Mouse (Mus musculus) CH12.LX (cell line): ENCODE data around the gene Olfr633. TPM values are rescaled to one million over a fixed set of nuclear protein-coding genes. Genes with fewer than 3 reads are reported as not detected.

Source experiments
- DNase-seq: peaks from one replicate; pipeline ENCODE4 v3.0.0-alpha.2; 2013; ENCODE audit errors: extremely low read depth
- H3K27ac ChIP-seq: 2 replicates; pipeline ENCODE4 v1.5.1; 2012; ENCODE audit warnings: low read depth, mild to moderate bottlenecking, control low read depth, moderate library complexity; ENCODE audit not compliant: insufficient read depth
- H3K27me3 ChIP-seq: replicated peaks from 2 replicates; pipeline ENCODE3; 2012; ENCODE audit warnings: inconsistent platforms
- H3K36me3 ChIP-seq, 2 experiments: replicated peaks in 1 of 2; 2 replicates each; pipeline versions ENCODE3 to v1.6.1; 2012; ENCODE audit warnings: inconsistent platforms in 1 of 2, low read length in 1 of 2, mild to moderate bottlenecking in 1 of 2, mixed read lengths in 1 of 2, moderate library complexity in 1 of 2; ENCODE audit not compliant: control insufficient read depth in 1 of 2, insufficient read depth in 1 of 2
- H3K4me1 ChIP-seq, 2 experiments: 2 replicates each; pipeline ENCODE4 v1.6.1; 2012; ENCODE audit warnings: inconsistent platforms in 1 of 2, moderate library complexity in 1 of 2; ENCODE audit not compliant: insufficient read depth in 2 of 2, control insufficient read depth in 1 of 2
- H3K4me2 ChIP-seq: 2 replicates; pipeline ENCODE4 v1.6.1; 2012; ENCODE audit warnings: low read depth, mild to moderate bottlenecking, control low read depth; ENCODE audit not compliant: poor library complexity, insufficient read depth, severe bottlenecking
- H3K4me3 ChIP-seq, 3 experiments: fragments of 150-350 bp in 1 of 3; sonication (generic) in 1 of 3; replicated peaks in 1 of 3; 2 replicates each; pipeline versions ENCODE3 to v1.5.1; 2011 to 2012; ENCODE audit warnings: low read depth in 2 of 3, low read length in 2 of 3, mild to moderate bottlenecking in 2 of 3, moderate library complexity in 2 of 3, control low read depth in 1 of 3, improper control_type of control experiment in 1 of 3, inconsistent platforms in 1 of 3, mixed read lengths in 1 of 3; ENCODE audit not compliant: poor library complexity in 1 of 3
- H3K79me2 ChIP-seq: replicated peaks from 2 replicates; pipeline ENCODE4 v1.6.1; 2012; ENCODE audit warnings: mild to moderate bottlenecking, moderate library complexity; ENCODE audit not compliant: control insufficient read depth, poor library complexity, insufficient read depth, severe bottlenecking; ENCODE audit errors: extremely low read depth
- H3K9ac ChIP-seq: 2 replicates; pipeline ENCODE4 v1.6.1; 2012; ENCODE audit warnings: low read depth, mild to moderate bottlenecking, control low read depth, moderate library complexity; ENCODE audit not compliant: insufficient read depth
- H3K9me3 ChIP-seq: replicated peaks from 2 replicates; pipeline ENCODE3; 2012; ENCODE audit warnings: low read length, inconsistent platforms, mixed read lengths
- CTCF ChIP-seq, 2 experiments: IDR thresholded peaks in 1 of 2; conservative IDR thresholded peaks in 1 of 2; 2 replicates each; pipeline ENCODE4 v1.5.1; 2011 to 2012; ENCODE audit warnings: low read depth in 2 of 2, low read length in 2 of 2, improper control_type of control experiment in 1 of 2, inconsistent platforms in 1 of 2, mild to moderate bottlenecking in 1 of 2, moderate library complexity in 1 of 2
- E2F4 ChIP-seq: IDR thresholded peaks from 2 replicates; pipeline ENCODE4 v1.6.1; 2011; ENCODE audit warnings: low read depth, low read length, improper control_type of control experiment; ENCODE audit not compliant: insufficient replicate concordance
- GABPA ChIP-seq: IDR thresholded peaks from 2 replicates; pipeline ENCODE4 v1.6.1; 2012; ENCODE audit warnings: low read depth, low read length, improper control_type of control experiment, inconsistent platforms; ENCODE audit not compliant: insufficient replicate concordance
- IRF4 ChIP-seq: IDR thresholded peaks from 2 replicates; pipeline ENCODE4 v1.6.1; 2014; ENCODE audit warnings: low read depth, mild to moderate bottlenecking, inconsistent platforms, low read length, improper control_type of control experiment
- KAT2A ChIP-seq: IDR thresholded peaks from 2 replicates; pipeline ENCODE4 v1.6.1; 2012; ENCODE audit warnings: low read length, improper control_type of control experiment, inconsistent platforms; ENCODE audit not compliant: insufficient replicate concordance
- MAX ChIP-seq: IDR thresholded peaks from 2 replicates; pipeline ENCODE4 v1.6.1; 2011; ENCODE audit warnings: low read length, improper control_type of control experiment
- MAZ ChIP-seq: IDR thresholded peaks from 2 replicates; pipeline ENCODE4 v1.6.1; 2012; ENCODE audit warnings: low read depth, mild to moderate bottlenecking, inconsistent platforms, low read length, improper control_type of control experiment, moderate library complexity
- MXI1 ChIP-seq: IDR thresholded peaks from 2 replicates; pipeline ENCODE4 v1.6.1; 2011; ENCODE audit warnings: mild to moderate bottlenecking, low read depth, low read length, improper control_type of control experiment
- NELFE ChIP-seq: IDR thresholded peaks from 2 replicates; pipeline ENCODE4 v1.6.1; 2011; ENCODE audit warnings: low read depth, low read length, improper control_type of control experiment
- NRF1 ChIP-seq: IDR thresholded peaks from 2 replicates; pipeline ENCODE4 v1.6.1; 2014; ENCODE audit warnings: low read depth, mild to moderate bottlenecking, inconsistent platforms, low read length, improper control_type of control experiment, moderate library complexity
- RAD21 ChIP-seq: IDR thresholded peaks from 2 replicates; pipeline ENCODE4 v1.6.1; 2011; ENCODE audit warnings: low read depth, mild to moderate bottlenecking, low read length, improper control_type of control experiment, moderate library complexity
- RCOR1 ChIP-seq: conservative IDR thresholded peaks from 2 replicates; pipeline ENCODE4 v1.6.1; 2012; ENCODE audit warnings: low read depth, mild to moderate bottlenecking, inconsistent platforms, low read length, improper control_type of control experiment
- SIN3A ChIP-seq: IDR thresholded peaks from 2 replicates; pipeline ENCODE4 v1.6.1; 2012; ENCODE audit warnings: low read length, improper control_type of control experiment, inconsistent platforms
- TBP ChIP-seq: conservative IDR thresholded peaks from 2 replicates; pipeline ENCODE4 v1.6.1; 2011; ENCODE audit warnings: low read depth, low read length, improper control_type of control experiment
- USF1 ChIP-seq: IDR thresholded peaks from 2 replicates; pipeline ENCODE4 v1.6.1; 2014; ENCODE audit warnings: low read depth, mild to moderate bottlenecking, inconsistent platforms, low read length, improper control_type of control experiment
- ZMIZ1 ChIP-seq: IDR thresholded peaks from 2 replicates; pipeline ENCODE4 v1.6.1; 2012; ENCODE audit warnings: low read depth, mild to moderate bottlenecking, inconsistent platforms, low read length, improper control_type of control experiment
- ZNF384 ChIP-seq: IDR thresholded peaks from 2 replicates; pipeline ENCODE4 v1.6.1; 2012; ENCODE audit warnings: low read depth, low read length, improper control_type of control experiment, inconsistent platforms
- dilution Hi-C: fragments of 300-500 bp; cut with MboI; formaldehyde crosslinking; loops from 2 replicates; pipeline ENCODE4 v1.14.3; 2020; ENCODE audit warnings: low sequenced_read_pairs; ENCODE audit not compliant: extremely low pct_unique_long_range_greater_than_20kb, extremely low pct_ligation_motif_present
- in situ Hi-C: fragments of 300-500 bp; cut with MboI; formaldehyde crosslinking; loops from 3 replicates; pipeline ENCODE4 v1.14.3; 2019; ENCODE audit warnings: low sequenced_read_pairs, low pct_ligation_motif_present, low pct_unique_long_range_greater_than_20kb, mixed read lengths
- polyA plus RNA-seq: library from polyadenylated mRNA; unstranded; fragments of >175 nt; gene quantifications from 2 replicates; pipeline ENCODE4 v1.2.1, GENCODE M21; 2012; ENCODE audit warnings: low read depth; ENCODE audit not compliant: insufficient read length
- total RNA-seq, 2 experiments: library from RNA; depleted of rRNA; stranded (reverse); fragments of 300-350 nt in 1 of 2; fragments of >200 nt in 1 of 2; gene quantifications; 2 replicates each; pipeline ENCODE4 v1.2.3; 2012 to 2014

Gene Olfr633
- total and polyA plus RNA-seq, 3 experiments: not detected

DNA sequence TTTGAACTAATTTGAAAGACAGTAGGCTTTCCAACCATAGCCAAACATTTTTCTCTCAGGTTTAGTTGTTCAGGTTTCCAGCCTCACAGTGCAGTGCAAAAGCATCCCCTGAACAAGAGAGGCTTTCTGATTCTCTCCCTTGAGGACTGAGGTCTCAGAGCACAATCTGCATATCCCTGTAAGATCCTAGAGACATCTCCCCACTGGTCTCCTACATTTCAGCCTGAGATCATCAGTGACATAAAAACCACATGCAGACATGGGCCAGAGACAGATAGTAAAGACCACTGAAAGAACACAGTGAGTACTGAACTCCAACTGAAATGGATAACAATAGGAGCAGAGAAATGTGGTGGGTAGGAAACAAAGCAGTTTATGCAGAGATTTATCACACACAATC, 54.2 kb downstream of the Olfr633 start, which contains the start of gene Olfr638:
TSS of gene Olfr638 (plus strand) at position 301 of the 400 bp plus-strand sequence.
- H3K27ac ChIP-seq: no peak within 1 kb of the TSS
- TF ChIP-seq IRF4 (no peak), RCOR1 (no peak), RAD21 (no peak), E2F4 (no peak), MXI1 (no peak), SIN3A (no peak), NRF1 (no peak), USF1 (no peak), GABPA (no peak), MAX (no peak), CTCF (conservative IDR thresholded peaks at IDR 0.05 in 1 of 2, IDR thresholded peaks at IDR 0.05 in 1 of 2; ENCODE audit: low read depth in 2 of 2, low read length in 2 of 2) (no peak), ZNF384 (no peak), KAT2A (no peak), NELFE (no peak), MAZ (no peak), TBP (no peak), ZMIZ1 (no peak)
- no peak within 1 kb of the TSS for H3K4me2 ChIP-seq
- in situ Hi-C loops: no loop called here
- H3K79me2 ChIP-seq: no peaks in the 10 kb centered on the region
- H3K4me3 ChIP-seq: no peak within 1 kb of the TSS
- no peaks in the 10 kb centered on the region for H3K9me3 ChIP-seq
- H3K4me1 ChIP-seq: no peaks in the 10 kb centered on the region
- no peaks in the 10 kb centered on the region for H3K27me3 ChIP-seq
- dilution Hi-C loops: no loop called here
- H3K36me3 ChIP-seq: no peaks in the 10 kb centered on the region
- DNase-seq: no peak
- H3K9ac ChIP-seq: no peak within 1 kb of the TSS

Other genes with a start within 250 kb of the Olfr633 start
Only the 20 nearest of the 33 such genes appear.
- not detected in 2 replicates for gene Olfr67, start 152.6 kb upstream of the Olfr633 start, total RNA-seq (2012; rRNA removed)
- not detected in 2 replicates for gene Olfr67, start 152.6 kb upstream of the Olfr633 start, total RNA-seq (2014; rRNA removed)
- gene Olfr67, start 152.6 kb upstream of the Olfr633 start, polyA plus RNA-seq: not detected in 2 replicates
- gene Hbb-bt, start 130.4 kb upstream of the Olfr633 start, total RNA-seq (2012; rRNA removed): 0.42 TPM in 1 of 2 replicates, not detected in the other
- gene Hbb-bt, start 130.4 kb upstream of the Olfr633 start, total RNA-seq (2014; rRNA removed): 5.6 and 6.0 TPM in 2 replicates
- 4.3 and 4.6 TPM in 2 replicates for gene Hbb-bt, start 130.4 kb upstream of the Olfr633 start, polyA plus RNA-seq
- 0.80 TPM in 1 of 2 replicates, not detected in the other for gene Hbb-bs, start 116.3 kb upstream of the Olfr633 start, total RNA-seq (2012; rRNA removed)
- gene Hbb-bs, start 116.3 kb upstream of the Olfr633 start, total RNA-seq (2014; rRNA removed): not detected in 2 replicates
- 5.5 and 5.7 TPM in 2 replicates for gene Hbb-bs, start 116.3 kb upstream of the Olfr633 start, polyA plus RNA-seq
- not detected in 2 replicates for gene Hbb-bh2, start 103.9 kb upstream of the Olfr633 start, total RNA-seq (2012; rRNA removed)
- not detected in 2 replicates for gene Hbb-bh2, start 103.9 kb upstream of the Olfr633 start, total RNA-seq (2014; rRNA removed)
- gene Hbb-bh2, start 103.9 kb upstream of the Olfr633 start, polyA plus RNA-seq: not detected in 2 replicates
- not detected in 2 replicates for gene Hbb-bh1, start 101.3 kb upstream of the Olfr633 start, total RNA-seq (2012; rRNA removed)
- gene Hbb-bh1, start 101.3 kb upstream of the Olfr633 start, total RNA-seq (2014; rRNA removed): 0.95 TPM in 1 of 2 replicates, not detected in the other
- not detected in 2 replicates for gene Hbb-bh1, start 101.3 kb upstream of the Olfr633 start, polyA plus RNA-seq
- not detected in 2 replicates for gene Hbb-y, start 91.2 kb upstream of the Olfr633 start, total RNA-seq (2012; rRNA removed)
- not detected in 2 replicates for gene Hbb-y, start 91.2 kb upstream of the Olfr633 start, total RNA-seq (2014; rRNA removed)
- gene Hbb-y, start 91.2 kb upstream of the Olfr633 start, polyA plus RNA-seq: not detected in 2 replicates
- not detected in 2 replicates for gene Olfr66, start 58.2 kb upstream of the Olfr633 start, total RNA-seq (2012; rRNA removed)
- not detected in 2 replicates for gene Olfr66, start 58.2 kb upstream of the Olfr633 start, total RNA-seq (2014; rRNA removed)
- not detected in 2 replicates for gene Olfr66, start 58.2 kb upstream of the Olfr633 start, polyA plus RNA-seq
- not detected in 2 replicates for gene Olfr64, start 50.0 kb upstream of the Olfr633 start, total RNA-seq (2012; rRNA removed)
- not detected in 2 replicates for gene Olfr64, start 50.0 kb upstream of the Olfr633 start, total RNA-seq (2014; rRNA removed)
- gene Olfr64, start 50.0 kb upstream of the Olfr633 start, polyA plus RNA-seq: not detected in 2 replicates
- gene Olfr65, start 41.0 kb upstream of the Olfr633 start, total RNA-seq (2012; rRNA removed): not detected in 2 replicates
- not detected in 2 replicates for gene Olfr65, start 41.0 kb upstream of the Olfr633 start, total RNA-seq (2014; rRNA removed)
- gene Olfr65, start 41.0 kb upstream of the Olfr633 start, polyA plus RNA-seq: not detected in 2 replicates
- gene Olfr631, start 15.6 kb upstream of the Olfr633 start, total RNA-seq (2012; rRNA removed): not detected in 2 replicates
- gene Olfr631, start 15.6 kb upstream of the Olfr633 start, total RNA-seq (2014; rRNA removed): not detected in 2 replicates
- gene Olfr631, start 15.6 kb upstream of the Olfr633 start, polyA plus RNA-seq: not detected in 2 replicates
- gene Olfr632, start 10.1 kb upstream of the Olfr633 start, total RNA-seq (2012; rRNA removed): not detected in 2 replicates
- gene Olfr632, start 10.1 kb upstream of the Olfr633 start, total RNA-seq (2014; rRNA removed): not detected in 2 replicates
- not detected in 2 replicates for gene Olfr632, start 10.1 kb upstream of the Olfr633 start, polyA plus RNA-seq
- gene Olfr635, start 26.7 kb downstream of the Olfr633 start, total RNA-seq (2012; rRNA removed): not detected in 2 replicates
- gene Olfr635, start 26.7 kb downstream of the Olfr633 start, total RNA-seq (2014; rRNA removed): not detected in 2 replicates
- 0.03 TPM in 1 of 2 replicates, not detected in the other for gene Olfr635, start 26.7 kb downstream of the Olfr633 start, polyA plus RNA-seq
- gene Olfr638, start 54.3 kb downstream of the Olfr633 start, total RNA-seq (2012; rRNA removed): not detected in 2 replicates
- not detected in 2 replicates for gene Olfr638, start 54.3 kb downstream of the Olfr633 start, total RNA-seq (2014; rRNA removed)
- not detected in 2 replicates for gene Olfr638, start 54.3 kb downstream of the Olfr633 start, polyA plus RNA-seq
- gene Olfr639, start 72.9 kb downstream of the Olfr633 start, total RNA-seq (2012; rRNA removed): not detected in 2 replicates
- not detected in 2 replicates for gene Olfr639, start 72.9 kb downstream of the Olfr633 start, total RNA-seq (2014; rRNA removed)
- not detected in 2 replicates for gene Olfr639, start 72.9 kb downstream of the Olfr633 start, polyA plus RNA-seq
- gene Olfr640, start 81.1 kb downstream of the Olfr633 start, total RNA-seq (2012; rRNA removed): not detected in 2 replicates
- gene Olfr640, start 81.1 kb downstream of the Olfr633 start, total RNA-seq (2014; rRNA removed): not detected in 2 replicates
- gene Olfr640, start 81.1 kb downstream of the Olfr633 start, polyA plus RNA-seq: not detected in 2 replicates
- gene Olfr641, start 91.0 kb downstream of the Olfr633 start, total RNA-seq (2012; rRNA removed): not detected in 2 replicates
- not detected in 2 replicates for gene Olfr641, start 91.0 kb downstream of the Olfr633 start, total RNA-seq (2014; rRNA removed)
- not detected in 2 replicates for gene Olfr641, start 91.0 kb downstream of the Olfr633 start, polyA plus RNA-seq
- gene Olfr642, start 108.2 kb downstream of the Olfr633 start, total RNA-seq (2012; rRNA removed): not detected in 2 replicates
- not detected in 2 replicates for gene Olfr642, start 108.2 kb downstream of the Olfr633 start, total RNA-seq (2014; rRNA removed)
- gene Olfr642, start 108.2 kb downstream of the Olfr633 start, polyA plus RNA-seq: not detected in 2 replicates
- gene 4930516K23Rik, start 117.0 kb downstream of the Olfr633 start, total RNA-seq (2012; rRNA removed): not detected in 2 replicates
- gene 4930516K23Rik, start 117.0 kb downstream of the Olfr633 start, total RNA-seq (2014; rRNA removed): not detected in 2 replicates
- 0.04 TPM in 1 of 2 replicates, not detected in the other for gene 4930516K23Rik, start 117.0 kb downstream of the Olfr633 start, polyA plus RNA-seq
- gene Olfr644, start 127.4 kb downstream of the Olfr633 start, total RNA-seq (2012; rRNA removed): not detected in 2 replicates
- not detected in 2 replicates for gene Olfr644, start 127.4 kb downstream of the Olfr633 start, total RNA-seq (2014; rRNA removed)
- not detected in 2 replicates for gene Olfr644, start 127.4 kb downstream of the Olfr633 start, polyA plus RNA-seq
- not detected in 2 replicates for gene Olfr645, start 141.0 kb downstream of the Olfr633 start, total RNA-seq (2012; rRNA removed)
- gene Olfr645, start 141.0 kb downstream of the Olfr633 start, total RNA-seq (2014; rRNA removed): not detected in 2 replicates
- gene Olfr645, start 141.0 kb downstream of the Olfr633 start, polyA plus RNA-seq: not detected in 2 replicates